Comparison of ENCODE assay signal across 11 mouse cellular contexts in genomic region chr10:117860958-117861357, GRCm38 (mm10). TPM values are rescaled to one million over a fixed set of nuclear protein-coding genes. Genes with fewer than 3 reads are reported as not detected.
A peak's percentile ranks its signal among the peaks of the same experiment; 100 is the strongest.
DNase-seq lines count a peak whose midpoint lies in the region; ATAC-seq and TF ChIP-seq lines count a peak whose summit lies in the region.
"Had no signal": no experiment of that assay in that cellular context is flagged by ENCODE, and none has a peak within 500 bp of the region (broad histone marks: within the 10 kb centered on the region; RNA-seq: fewer than 3 reads in every experiment).

No protein-coding gene starts in this region.

- H3K27me3 ChIP-seq in ES-Bruce4 (ENCODE audit: control insufficient read depth, insufficient read depth, low read length, poor library complexity, severe bottlenecking): no peaks in the 10 kb centered on the region
- H3K27me3 ChIP-seq in liver, embryonic 14.5 days (ENCODE audit: control insufficient read depth, insufficient read depth, low read length): no peaks in the 10 kb centered on the region
- no peaks in the 10 kb centered on the region for H3K27me3 ChIP-seq in midbrain, embryonic 10.5 days (ENCODE audit: low read depth, poor library complexity, severe bottlenecking)
- H3K27me3 ChIP-seq in hindbrain, embryonic 14.5 days (ENCODE audit: control insufficient read depth, insufficient read depth, low read length): no peaks in the 10 kb centered on the region
- H3K27me3 ChIP-seq: embryonic facial prominence, embryonic 15.5 days; limb, embryonic 15.5 days; stomach, embryonic 15.5 days had no signal

- peak; percentile 40 for ATAC-seq in liver, embryonic 14.5 days (ENCODE audit: insufficient read depth)
- no peak for ATAC-seq in hindbrain, embryonic 14.5 days (ENCODE audit: low FRiP score)

- no peak for TF ChIP-seq EP300 in ES-Bruce4 (IDR thresholded peaks at IDR 0.05; ENCODE audit: insufficient read depth, low read depth, low read length)
- TF ChIP-seq EP300 in liver, embryonic 14.5 days (IDR thresholded peaks at IDR 0.05; ENCODE audit: low read depth): no peak

- H3K4me1 ChIP-seq in ES-Bruce4 (ENCODE audit: control insufficient read depth, insufficient read depth, low read length): peaks cover 3% of the 10 kb centered on the region
- 0 out of 4 replicates have a peak, but pooled peaks cover 0 to 4% of the 10 kb centered on the region in 2 experiments for H3K4me1 ChIP-seq in liver, embryonic 14.5 days (replicated peaks; ENCODE audit: control insufficient read depth in 2 of 2, insufficient read depth in 2 of 2, low read length in 1 of 2)
- peaks cover 7% of the 10 kb centered on the region; the same call in 1 of the 2 replicates for H3K4me1 ChIP-seq in midbrain, embryonic 10.5 days
- H3K4me1 ChIP-seq in hindbrain, embryonic 14.5 days (replicated peaks; ENCODE audit: control insufficient read depth, insufficient read depth, low read length): no peaks in the 10 kb centered on the region
- H3K4me1 ChIP-seq: embryonic facial prominence, embryonic 15.5 days; limb, embryonic 15.5 days had no signal

- peak overlapping the region; percentile 54 for H3K4me3 ChIP-seq in ES-Bruce4 (ENCODE audit: low read depth, low read length)
- no peak overlapping the region for H3K4me3 ChIP-seq in liver, embryonic 14.5 days (ENCODE audit: insufficient read depth in 1 of 2, low read depth in 2 of 2, low read length in 2 of 2)
- no peak overlapping the region for H3K4me3 ChIP-seq in midbrain, embryonic 10.5 days
- no peak overlapping the region for H3K4me3 ChIP-seq in hindbrain, embryonic 14.5 days (replicated peaks; ENCODE audit: low read length)
- H3K4me3 ChIP-seq: embryonic facial prominence, embryonic 15.5 days; limb, embryonic 15.5 days; stomach, embryonic 15.5 days had no signal

- no peaks in the 10 kb centered on the region for H3K9me3 ChIP-seq in ES-Bruce4 (replicated peaks; ENCODE audit: control insufficient read depth, insufficient read depth, low read length, poor library complexity, severe bottlenecking)
- H3K9me3 ChIP-seq in liver, embryonic 14.5 days (ENCODE audit: control insufficient read depth, low read length): no peaks in the 10 kb centered on the region
- no peaks in the 10 kb centered on the region for H3K9me3 ChIP-seq in midbrain, embryonic 10.5 days (replicated peaks)
- H3K9me3 ChIP-seq in hindbrain, embryonic 14.5 days (ENCODE audit: control insufficient read depth, low read length): no peaks in the 10 kb centered on the region
- H3K9me3 ChIP-seq: embryonic facial prominence, embryonic 15.5 days; limb, embryonic 15.5 days; stomach, embryonic 15.5 days had no signal

- no peaks in the 10 kb centered on the region for H3K36me3 ChIP-seq in ES-Bruce4 (ENCODE audit: control insufficient read depth, insufficient read depth, low read length, poor library complexity, severe bottlenecking)
- H3K36me3 ChIP-seq in liver, embryonic 14.5 days (replicated peaks; ENCODE audit: control insufficient read depth, insufficient read depth, low read depth): no peaks in the 10 kb centered on the region
- no peaks in the 10 kb centered on the region for H3K36me3 ChIP-seq in midbrain, embryonic 10.5 days
- H3K36me3 ChIP-seq in hindbrain, embryonic 14.5 days (replicated peaks; ENCODE audit: control insufficient read depth, insufficient read depth): no peaks in the 10 kb centered on the region
- H3K36me3 ChIP-seq: embryonic facial prominence, embryonic 15.5 days; limb, embryonic 15.5 days; stomach, embryonic 15.5 days had no signal

- peak overlapping the region; percentile 7 for H3K4me2 ChIP-seq in liver, embryonic 14.5 days (ENCODE audit: low read depth)
- H3K4me2 ChIP-seq in hindbrain, embryonic 14.5 days (replicated peaks): no peak overlapping the region
- H3K4me2 ChIP-seq: embryonic facial prominence, embryonic 15.5 days; limb, embryonic 15.5 days; stomach, embryonic 15.5 days had no signal

- H3K27ac ChIP-seq in ES-Bruce4 (ENCODE audit: insufficient read depth, low read length): no peak overlapping the region
- no peak overlapping the region for H3K27ac ChIP-seq in liver, embryonic 14.5 days
- H3K27ac ChIP-seq in midbrain, embryonic 10.5 days (replicated peaks): no peak overlapping the region
- H3K27ac ChIP-seq in hindbrain, embryonic 14.5 days: no peak overlapping the region
- H3K27ac ChIP-seq: embryonic facial prominence, embryonic 15.5 days; limb, embryonic 15.5 days; stomach, embryonic 15.5 days had no signal

- 14% methylated on average over 16 of the region's 16 CpGs for WGBS in liver, embryonic 14.5 days (ENCODE audit: insufficient replicate concordance)
- 80% methylated on average over 16 of the region's 16 CpGs for WGBS in midbrain, embryonic 10.5 days
- 86% methylated on average over 16 of the region's 16 CpGs for WGBS in hindbrain, embryonic 14.5 days

- H3K9ac ChIP-seq in ES-Bruce4 (ENCODE audit: low read depth, poor library complexity, severe bottlenecking): no peak overlapping the region; the same call in 1 of the 2 replicates
- no peak overlapping the region for H3K9ac ChIP-seq in liver, embryonic 14.5 days (replicated peaks)
- H3K9ac ChIP-seq in hindbrain, embryonic 14.5 days: no peak overlapping the region
- H3K9ac ChIP-seq: embryonic facial prominence, embryonic 15.5 days; limb, embryonic 15.5 days; stomach, embryonic 15.5 days had no signal

- TF ChIP-seq POLR2A in ES-Bruce4 (IDR thresholded peaks at IDR 0.05; ENCODE audit: insufficient read depth, low read length): no peak

- DNase-seq in 416B (ENCODE audit: low read depth) (peak; percentile 96), adipocyte (ENCODE audit: low spot score) (no peak)
- DNase-seq in liver, embryonic 14.5 days (ENCODE audit: low read depth in 3 of 3, low spot score in 3 of 3): peak in 1 of 3 experiments; percentile 40
- peak; percentile 78 for DNase-seq in naive thymus-derived CD4-positive, alpha-beta T cell, adult 2 months (ENCODE audit: low read depth)
- no peak for DNase-seq in midbrain, embryonic 10.5 days (ENCODE audit: low spot score)
- DNase-seq in cerebellum, postnatal 10 days: no peak
- DNase-seq in hindbrain, embryonic 14.5 days (ENCODE audit: low spot score): no peak

- TF ChIP-seq CTCF in ES-Bruce4 (IDR thresholded peaks at IDR 0.05; ENCODE audit: low read depth, low read length): no peak
- no peak for TF ChIP-seq CTCF in liver, embryonic 14.5 days (IDR thresholded peaks at IDR 0.05; ENCODE audit: low read depth)

RNA-seq across cellular contexts. Expression of gene Rap1b, which starts 15.1 kb away (rescaled TPM):
- 149 and 150 TPM in 2 replicates for polyA plus RNA-seq in ES-Bruce4 (2011; ENCODE audit: insufficient read depth, insufficient read length, low read depth, missing spikeins)
- 31.0 and 46.7 TPM in 2 replicates for polyA plus RNA-seq in liver, embryonic 14.5 days (2012; rRNA removed)
- polyA plus RNA-seq in liver, embryonic 14.5 days (2014; fragmentation: Nextera tagmentation; extraction: Ambion mirVana): 101 and 108 TPM in 2 replicates
- 144 and 146 TPM in 2 replicates for polyA plus RNA-seq in midbrain, embryonic 10.5 days (2016; fragmentation: Nextera tagmentation; extraction: Ambion mirVana)
- polyA plus RNA-seq in hindbrain, embryonic 14.5 days (2014; fragmentation: Nextera tagmentation; extraction: Ambion mirVana): 181 and 195 TPM in 2 replicates

Comparison
In these comparisons a context has a peak if more than half of its experiments do, and no peak if none do; other contexts are left out.
1. DNase-seq: peak in 416B (single experiment) and naive thymus-derived CD4-positive, alpha-beta T cell, adult 2 months (single experiment); none in midbrain, embryonic 10.5 days (single experiment), cerebellum, postnatal 10 days (0 of 2), hindbrain, embryonic 14.5 days (single experiment) and adipocyte (single experiment).